Mouse (Mus musculus) cerebellum, adult 2 months (tissue): ENCODE data around the gene Ostf1. TPM values are rescaled to one million over a fixed set of nuclear protein-coding genes. Genes with fewer than 3 reads are reported as not detected.

ENCODE experiments used
- DNase-seq, 2 experiments: peaks; one replicate each; pipeline ENCODE4 v3.0.0; 2021
- H3K27ac ChIP-seq: fragments of 200-500 bp; 2 replicates; pipeline ENCODE4 v1.5.1; 2012; ENCODE audit warnings: low read length, control low read depth, inconsistent platforms; ENCODE audit not compliant: insufficient read depth
- H3K27me3 ChIP-seq: fragments of 200-500 bp; 2 replicates; pipeline ENCODE4 v1.6.1; 2012; ENCODE audit warnings: inconsistent platforms, mild to moderate bottlenecking, low read length, moderate library complexity; ENCODE audit not compliant: control insufficient read depth, insufficient read depth
- H3K4me1 ChIP-seq: fragments of 200-500 bp; 2 replicates; pipeline ENCODE4 v1.6.1; 2011; ENCODE audit warnings: low read length; ENCODE audit not compliant: control insufficient read depth, insufficient read depth
- H3K4me3 ChIP-seq: fragments of 200-500 bp; replicated peaks from 2 replicates; pipeline ENCODE3; 2011; ENCODE audit warnings: mild to moderate bottlenecking, low read depth, low read length, control low read depth; ENCODE audit not compliant: insufficient read depth
- CTCF ChIP-seq: fragments of 200-500 bp; IDR thresholded peaks from 2 replicates; pipeline ENCODE4 v1.5.1; 2011; ENCODE audit warnings: low read depth, mild to moderate bottlenecking, control low read depth, low read length, moderate library complexity, borderline replicate concordance; ENCODE audit not compliant: insufficient read depth
- POLR2A ChIP-seq: fragments of 200-500 bp; IDR thresholded peaks from 2 replicates; pipeline ENCODE4 v1.6.1; 2011; ENCODE audit warnings: low read length, control low read depth, borderline replicate concordance; ENCODE audit not compliant: insufficient read depth
- WGBS: fragments of 180-500 bp; shearing (Covaris S2); methylation state at CpG from one replicate; pipeline ENCODE4 v1.1.7; 2018; 5-methylcytosine and 5-hydroxymethylcytosine counted together
- polyA plus RNA-seq: library from polyadenylated mRNA; depleted of rRNA; stranded (reverse); fragments of >200 nt; gene quantifications from 2 replicates; pipeline ENCODE4 v1.2.3, GENCODE M21; 2012

Gene Ostf1
- polyA plus RNA-seq, 1 experiment, result 29.0 TPM

GRCm38 (mm10) chr19:18663904-18664303 is 32.3 kb upstream of the Ostf1 start:
- WGBS, result 36% methylated on average over 2 of the region's 2 CpGs
- no peak for TF ChIP-seq CTCF
- no peak for TF ChIP-seq POLR2A

GRCm38 (mm10) chr19:18661683-18662082 is 30.1 kb upstream of the Ostf1 start:
- no peak for TF ChIP-seq POLR2A
- no peak for TF ChIP-seq CTCF
- 49% methylated on average over 1 of the region's 1 CpGs for WGBS
- Histone ChIP-seq H3K27me3 (no peaks in the 10 kb centered on the region), H3K4me1 (no peaks in the 10 kb centered on the region), H3K27ac (no peak overlapping the region), H3K4me3 (no peak overlapping the region)
- no peak for DNase-seq

More at GRCm38 (mm10) chr19:18663904-18664303, 32.3 kb upstream of the Ostf1 start:
- no peaks in the 10 kb centered on the region for H3K27me3 ChIP-seq
- no peak overlapping the region for H3K4me3 ChIP-seq
- H3K4me1 ChIP-seq, result no peaks in the 10 kb centered on the region
- DNase-seq, result no peak
- H3K27ac ChIP-seq, result no peak overlapping the region

GRCm38 (mm10) chr19:18660466-18660865 is 28.8 kb upstream of the Ostf1 start:
- H3K4me3 ChIP-seq, result no peak overlapping the region
- H3K4me1 ChIP-seq, result no peaks in the 10 kb centered on the region
- H3K27me3 ChIP-seq, result no peaks in the 10 kb centered on the region
- TF ChIP-seq CTCF (no peak), POLR2A (no peak)
- DNase-seq, result no peak
- no peak overlapping the region for H3K27ac ChIP-seq
- WGBS, result 95% methylated on average over 3 of the region's 3 CpGs

GRCm38 (mm10) chr19:18659349-18659748 is 27.7 kb upstream of the Ostf1 start:
- Histone ChIP-seq H3K4me3 (no peak overlapping the region), H3K27ac (no peak overlapping the region), H3K27me3 (no peaks in the 10 kb centered on the region), H3K4me1 (peaks cover 2% of the 10 kb centered on the region; the same call in 1 of the 2 replicates)
- TF ChIP-seq POLR2A (no peak), CTCF (no peak)
- no peak for DNase-seq
- WGBS, result 50% methylated on average over 1 of the region's 1 CpGs

- Histone ChIP-seq H3K27ac (no peak overlapping the region), H3K4me1 (peaks cover 11% of the 10 kb centered on the region; the same call in 1 of the 2 replicates), H3K4me3 (no peak overlapping the region), H3K27me3 (no peaks in the 10 kb centered on the region)
- TF ChIP-seq CTCF (no peak), POLR2A (no peak)
- no peak for DNase-seq
- WGBS, result 73% methylated on average over 4 of the region's 4 CpGs
Measured at GRCm38 (mm10) chr19:18658473-18658872, 26.9 kb upstream of the Ostf1 start.

GRCm38 (mm10) chr19:18655999-18656398 is 24.4 kb upstream of the Ostf1 start:
- WGBS, result 93% methylated on average over 7 of the region's 7 CpGs
- Histone ChIP-seq H3K4me1 (peaks cover 17% of the 10 kb centered on the region; the same call in 1 of the 2 replicates), H3K4me3 (no peak overlapping the region), H3K27ac (no peak overlapping the region), H3K27me3 (no peaks in the 10 kb centered on the region)
- no peak for DNase-seq
- TF ChIP-seq POLR2A, result no peak
- TF ChIP-seq CTCF, result no peak

GRCm38 (mm10) chr19:18654984-18655383 is 23.4 kb upstream of the Ostf1 start:
- no peak overlapping the region for H3K4me3 ChIP-seq
- no peak for DNase-seq
- H3K27me3 ChIP-seq, result no peaks in the 10 kb centered on the region
- peaks cover 17% of the 10 kb centered on the region; the same call in 1 of the 2 replicates for H3K4me1 ChIP-seq
- H3K27ac ChIP-seq, result no peak overlapping the region
- 74% methylated on average over 5 of the region's 5 CpGs for WGBS
- TF ChIP-seq POLR2A, result no peak
- no peak for TF ChIP-seq CTCF

- DNase-seq, result peak; percentile 30 to 33
- no peaks in the 10 kb centered on the region for H3K27me3 ChIP-seq
- H3K4me3 ChIP-seq, result no peak overlapping the region
- H3K4me1 ChIP-seq, result peaks cover 17% of the 10 kb centered on the region; the same call in 1 of the 2 replicates
- 48% methylated on average over 8 of the region's 8 CpGs for WGBS
- H3K27ac ChIP-seq, result no peak overlapping the region
- TF ChIP-seq POLR2A (no peak), CTCF (no peak)
Measured at GRCm38 (mm10) chr19:18654330-18654729, 22.7 kb upstream of the Ostf1 start.
